Mouse (Mus musculus): ENCODE measurements at regions not wholly inside any gene's neighbourhood (a gene's known extent, or its start where the extent isn't known, plus 50 kb on each side); places are given as distances from the start of the nearest gene placed in this dataset.

DNA sequence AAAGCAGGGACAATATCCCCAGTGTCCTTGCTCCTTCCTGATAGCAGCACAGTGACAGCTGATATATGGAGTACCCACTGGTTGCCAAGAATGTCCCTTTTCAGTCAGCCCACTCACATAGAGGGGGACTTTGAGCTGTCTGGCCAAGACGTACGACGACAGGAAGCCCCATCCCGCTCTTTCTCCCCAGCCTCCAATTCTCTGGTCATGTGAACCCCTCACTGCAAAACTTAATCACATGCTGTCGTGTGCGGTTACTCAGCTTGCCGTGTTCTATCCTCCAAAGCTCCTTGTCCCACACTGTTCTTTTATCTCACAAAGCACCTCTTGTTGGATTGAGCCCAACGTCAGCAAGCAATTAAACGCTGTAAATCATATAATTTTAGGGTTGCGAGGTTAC, 286.2 kb upstream of the Nfia start:
- TF ChIP-seq CTCF (IDR thresholded peaks at IDR 0.05), result no peak
- TF ChIP-seq EP300 (IDR thresholded peaks at IDR 0.05; ENCODE audit: insufficient read depth, low read depth, low read length), result no peak

Measured in heart, adult 2 months (tissue).